Mouse (Mus musculus) limb, embryonic 14.5 days (tissue): ENCODE measurements around the gene Zfp553. TPM values are rescaled to one million over a fixed set of nuclear protein-coding genes. Genes with fewer than 3 reads are reported as not detected.
A peak's percentile ranks its signal among the peaks of the same experiment; 100 is the strongest.
"Not testable (repeated sequence)": the region's sequence is repeated elsewhere in the genome, so short reads cannot be mapped to it uniquely, and the experiment has no call there.

ENCODE experiments used
- ATAC-seq: fragments of 200-750 bp; cut with Nextera tagmentation; 2 replicates; pipeline ENCODE4 v1.8.0; 2017; ENCODE audit warnings: low read depth, moderate number of reproducible peaks, moderate TSS enrichment; ENCODE audit not compliant: low FRiP score
- DNase-seq: peaks from one replicate; pipeline ENCODE4 v3.0.0-alpha.2; 2015; ENCODE audit warnings: low spot score
- H3K27ac ChIP-seq: fragments of 300-500 bp; sonication (generic); replicated peaks from 2 replicates; pipeline ENCODE4 v1.5.1; 2014; ENCODE audit warnings: low read depth, mild to moderate bottlenecking, low read length, moderate library complexity, mixed read lengths
- H3K27me3 ChIP-seq: fragments of 300-500 bp; sonication (generic); 2 replicates; pipeline ENCODE4 v1.6.1; 2014; ENCODE audit warnings: low read length, mixed read lengths; ENCODE audit not compliant: control insufficient read depth, insufficient read depth
- H3K36me3 ChIP-seq: fragments of 300-500 bp; sonication (generic); 2 replicates; pipeline ENCODE4 v1.6.1; 2014; ENCODE audit warnings: mild to moderate bottlenecking, low read length, moderate library complexity, mixed read lengths; ENCODE audit not compliant: control insufficient read depth, insufficient read depth
- H3K4me1 ChIP-seq: fragments of 300-500 bp; sonication (generic); 2 replicates; pipeline ENCODE4 v1.6.1; 2014; ENCODE audit warnings: antibody characterized with exemption, low read length, mixed read lengths; ENCODE audit not compliant: control insufficient read depth, insufficient read depth
- H3K4me2 ChIP-seq: fragments of 300-500 bp; sonication (generic); replicated peaks from 2 replicates; pipeline ENCODE4 v1.6.1; 2014; ENCODE audit warnings: low read depth, mild to moderate bottlenecking, low read length, moderate library complexity; ENCODE audit not compliant: severe bottlenecking
- H3K4me3 ChIP-seq: fragments of 300-500 bp; sonication (generic); replicated peaks from 2 replicates; pipeline ENCODE4 v1.5.1; 2014; ENCODE audit warnings: low read length
- H3K9ac ChIP-seq: fragments of 300-500 bp; sonication (generic); 2 replicates; pipeline ENCODE4 v1.6.1; 2014; ENCODE audit warnings: mild to moderate bottlenecking, low read depth, low read length, moderate library complexity; ENCODE audit not compliant: severe bottlenecking
- H3K9me3 ChIP-seq: fragments of 300-500 bp; sonication (generic); 2 replicates; pipeline ENCODE4 v1.6.1; 2016; ENCODE audit warnings: low read length; ENCODE audit not compliant: control insufficient read depth
- POLR2A ChIP-seq: fragments of 200-500 bp; IDR thresholded peaks from 2 replicates; pipeline ENCODE4 v1.8.0; 2012; ENCODE audit warnings: inconsistent platforms, mild to moderate bottlenecking, moderate library complexity, borderline replicate concordance; ENCODE audit not compliant: insufficient read depth, insufficient read length; ENCODE audit errors: extremely low read depth
- WGBS: fragments of 180-500 bp; shearing (Covaris S2); extraction: QIAGEN DNeasy Blood & Tissue Kit; methylation state at CpG from one replicate; pipeline ENCODE4 v1.1.7; 2014; 5-methylcytosine and 5-hydroxymethylcytosine counted together
- polyA plus RNA-seq, 2 experiments: library from polyadenylated mRNA; depleted of rRNA in 1 of 2; stranded (reverse) in 1 of 2; unstranded in 1 of 2; fragments of >200 nt; fragmentation: Nextera tagmentation in 1 of 2; extraction: Ambion mirVana in 1 of 2; gene quantifications; 2 replicates each; pipeline versions ENCODE4 v1.2.1 to v1.2.3; 2012 to 2014

The Zfp553 gene
- polyA plus RNA-seq, 2 experiments, result 19.4 to 22.5 TPM

GRCm38 (mm10) chr7:127243870-127244657, 11.2 kb downstream of the Zfp553 start, which contains the start of gene Zfp771:
Zfp771 (plus strand) TSS chr7:127244274.
- Histone ChIP-seq H3K9me3 (no peaks in the 10 kb centered on the region), H3K36me3 (peaks cover 25% of the 10 kb centered on the region), H3K4me2 (peak within 1 kb of the TSS; percentile 62), H3K27me3 (no peaks in the 10 kb centered on the region), H3K4me3 (peak within 1 kb of the TSS; percentile 87), H3K9ac (peak within 1 kb of the TSS; percentile 95), H3K27ac (peak within 1 kb of the TSS; percentile 86), H3K4me1 (peaks cover 16% of the 10 kb centered on the region)
- ATAC-seq (peak; percentile 96), DNase-seq (peak; percentile 96)
- WGBS, result under 1% methylated on average over 35 of the region's 56 CpGs
- peak; percentile 78; the same call in 1 of the 2 replicates for TF ChIP-seq POLR2A

- H3K4me1 ChIP-seq, result peaks cover 16% of the 10 kb centered on the region
- peak; percentile 73 for ATAC-seq
- H3K9me3 ChIP-seq, result no peaks in the 10 kb centered on the region
- H3K27ac ChIP-seq, result peak overlapping the region; percentile 86
- H3K4me3 ChIP-seq, result peak overlapping the region; percentile 87
- peak overlapping the region; percentile 62 for H3K4me2 ChIP-seq
- peak; percentile 27 for DNase-seq
- TF ChIP-seq POLR2A, result no peak
- 8% methylated on average over 29 of the region's 33 CpGs for WGBS
- H3K9ac ChIP-seq, result peak overlapping the region; percentile 95
- peaks cover 33% of the 10 kb centered on the region for H3K36me3 ChIP-seq
- no peaks in the 10 kb centered on the region for H3K27me3 ChIP-seq
Measured at GRCm38 (mm10) chr7:127244658-127245510, 12.0 kb downstream of the Zfp553 start.

GRCm38 (mm10) chr7:127250511-127250910, 17.6 kb downstream of the Zfp553 start:
- not testable (repeated sequence) for H3K9ac ChIP-seq, H3K9me3 ChIP-seq, H3K4me2 ChIP-seq, H3K27ac ChIP-seq, H3K27me3 ChIP-seq, H3K4me3 ChIP-seq, DNase-seq, ATAC-seq
- Histone ChIP-seq H3K36me3 (peaks cover 49% of the 10 kb centered on the region), H3K4me1 (peaks cover 18% of the 10 kb centered on the region)
- WGBS, result 93% methylated on average over 8 of the region's 8 CpGs

- no peak for TF ChIP-seq POLR2A
- peak; percentile 23 for DNase-seq
- no peak for ATAC-seq
- Histone ChIP-seq H3K27ac (no peak overlapping the region), H3K9me3 (no peaks in the 10 kb centered on the region), H3K4me1 (peaks cover 7% of the 10 kb centered on the region; the same call in 1 of the 2 replicates), H3K9ac (no peak overlapping the region), H3K36me3 (peaks cover 44% of the 10 kb centered on the region), H3K27me3 (no peaks in the 10 kb centered on the region), H3K4me2 (no peak overlapping the region), H3K4me3 (no peak overlapping the region)
- WGBS, result 94% methylated on average over 2 of the region's 2 CpGs
Measured at GRCm38 (mm10) chr7:127252414-127252813, 19.6 kb downstream of the Zfp553 start.

GRCm38 (mm10) chr7:127253341-127253740, 20.5 kb downstream of the Zfp553 start:
- no peaks in the 10 kb centered on the region for H3K27me3 ChIP-seq
- no peaks in the 10 kb centered on the region for H3K9me3 ChIP-seq
- peak overlapping the region; percentile 75 for H3K9ac ChIP-seq
- WGBS, result 74% methylated on average over 6 of the region's 6 CpGs
- peaks cover 7% of the 10 kb centered on the region; the same call in 1 of the 2 replicates for H3K4me1 ChIP-seq
- DNase-seq (no peak), ATAC-seq (no peak)
- H3K36me3 ChIP-seq, result peaks cover 38% of the 10 kb centered on the region
- H3K27ac ChIP-seq, result peak overlapping the region; percentile 75
- no peak for TF ChIP-seq POLR2A
- H3K4me2 ChIP-seq, result peak overlapping the region; percentile 89
- peak overlapping the region; percentile 63 for H3K4me3 ChIP-seq
